Mouse (Mus musculus) kidney, adult 2 months (tissue): ENCODE results near the gene Iqck. TPM values are rescaled to one million over a fixed set of nuclear protein-coding genes. Genes with fewer than 3 reads are reported as not detected.

ENCODE experiments used
- DNase-seq: peaks from one replicate; pipeline ENCODE4 v3.0.0; 2021
- H3K27ac ChIP-seq: fragments of 200-500 bp; 2 replicates; pipeline ENCODE4 v1.5.1; 2012; ENCODE audit warnings: low read depth, low read length, control low read depth, inconsistent platforms; ENCODE audit not compliant: insufficient read depth
- H3K27me3 ChIP-seq: fragments of 200-500 bp; replicated peaks from 2 replicates; pipeline ENCODE4 v1.6.1; 2012; ENCODE audit warnings: mild to moderate bottlenecking, moderate library complexity, low read length, inconsistent platforms; ENCODE audit not compliant: control insufficient read depth, insufficient read depth
- H3K36me3 ChIP-seq: fragments of 200-500 bp; 2 replicates; pipeline ENCODE4 v1.6.1; 2012; ENCODE audit warnings: mild to moderate bottlenecking, moderate library complexity, low read length, inconsistent platforms; ENCODE audit not compliant: control insufficient read depth, insufficient read depth
- H3K4me1 ChIP-seq: fragments of 200-500 bp; 2 replicates; pipeline ENCODE4 v1.6.1; 2011; ENCODE audit warnings: low read length; ENCODE audit not compliant: control insufficient read depth, insufficient read depth
- H3K4me3 ChIP-seq: fragments of 200-500 bp; 2 replicates; pipeline ENCODE4 v1.5.1; 2011; ENCODE audit warnings: mild to moderate bottlenecking, low read depth, low read length, control low read depth; ENCODE audit not compliant: insufficient read depth
- CTCF ChIP-seq: fragments of 200-500 bp; conservative IDR thresholded peaks from 2 replicates; pipeline ENCODE4 v1.5.1; 2011; ENCODE audit warnings: low read depth, mild to moderate bottlenecking, control low read depth, low read length, moderate library complexity, mixed read lengths; ENCODE audit not compliant: insufficient read depth, insufficient read length
- POLR2A ChIP-seq: fragments of 200-500 bp; IDR thresholded peaks from one replicate; pipeline ENCODE4 v1.6.1; 2011; ENCODE audit warnings: low read depth, low read length, control low read depth
- WGBS: fragments of 180-500 bp; shearing (Covaris S2); methylation state at CpG from one replicate; pipeline ENCODE4 v1.1.7; 2018; 5-methylcytosine and 5-hydroxymethylcytosine counted together
- polyA plus RNA-seq: library from polyadenylated mRNA; depleted of rRNA; stranded (reverse); fragments of >200 nt; gene quantifications from 2 replicates; pipeline ENCODE4 v1.2.3, GENCODE M21; 2012; rRNA removed

Gene Iqck
- polyA plus RNA-seq, result 1.6 and 2.0 TPM in 2 replicates

GRCm38 (mm10) chr7:118855171-118855876 lies at the start of gene Iqck:
TSS of gene Iqck (plus strand) at chr7:118855752.
- peak within 1 kb of the TSS; percentile 41 for H3K27ac ChIP-seq

GRCm38 (mm10) chr7:118806631-118807411 lies 48.7 kb upstream of the Iqck start:
- 78% methylated on average over 16 of the region's 16 CpGs for WGBS
- Histone ChIP-seq H3K27ac (no peak overlapping the region), H3K4me3 (no peak overlapping the region), H3K27me3 (no peaks in the 10 kb centered on the region), H3K36me3 (peaks cover 2% of the 10 kb centered on the region), H3K4me1 (no peaks in the 10 kb centered on the region)
- DNase-seq, result no peak
- TF ChIP-seq POLR2A (no peak), CTCF (no peak)

More at GRCm38 (mm10) chr7:118855171-118855876, at the start of gene Iqck:
- under 1% methylated on average over 57 of the region's 57 CpGs for WGBS
- Histone ChIP-seq H3K4me1 (peaks cover 4% of the 10 kb centered on the region; the same call in 1 of the 2 replicates), H3K36me3 (no peaks in the 10 kb centered on the region), H3K4me3 (peak within 1 kb of the TSS; percentile 77), H3K27me3 (no peaks in the 10 kb centered on the region)
- TF ChIP-seq CTCF, result 0 out of 2 replicates have a peak, but pooled peaks have one; percentile 2
- peak; percentile 45 for TF ChIP-seq POLR2A
- peak; percentile 93 for DNase-seq

- H3K4me1 ChIP-seq, result no peaks in the 10 kb centered on the region
- H3K27ac ChIP-seq, result no peak overlapping the region
- 57% methylated on average over 8 of the region's 8 CpGs for WGBS
- H3K36me3 ChIP-seq, result peaks cover 2% of the 10 kb centered on the region
- no peaks in the 10 kb centered on the region for H3K27me3 ChIP-seq
- no peak overlapping the region for H3K4me3 ChIP-seq
- peak; percentile 53 for DNase-seq
- TF ChIP-seq CTCF, result no peak
- TF ChIP-seq POLR2A, result no peak
Observed at GRCm38 (mm10) chr7:118807899-118808298, 47.7 kb upstream of the Iqck start.

- DNase-seq, result peak; percentile 74
- H3K27me3 ChIP-seq, result no peaks in the 10 kb centered on the region
- WGBS, result 67% methylated on average over 12 of the region's 12 CpGs
- no peaks in the 10 kb centered on the region; the same call in 1 of the 2 replicates for H3K36me3 ChIP-seq
- H3K4me3 ChIP-seq, result no peak overlapping the region
- H3K4me1 ChIP-seq, result peaks cover 3% of the 10 kb centered on the region; the same call in 1 of the 2 replicates
- TF ChIP-seq POLR2A (no peak), CTCF (no peak)
- H3K27ac ChIP-seq, result no peak overlapping the region
Observed at GRCm38 (mm10) chr7:118811407-118812106, 44.0 kb upstream of the Iqck start.

- Histone ChIP-seq H3K27me3 (no peaks in the 10 kb centered on the region), H3K4me3 (no peak overlapping the region), H3K36me3 (no peaks in the 10 kb centered on the region; the same call in 1 of the 2 replicates), H3K27ac (no peak overlapping the region), H3K4me1 (peaks cover 3% of the 10 kb centered on the region; the same call in 1 of the 2 replicates)
- WGBS, result 94% methylated on average over 4 of the region's 4 CpGs
- no peak for TF ChIP-seq CTCF
- TF ChIP-seq POLR2A, result no peak
- DNase-seq, result no peak
Observed at GRCm38 (mm10) chr7:118813592-118813991, 42.0 kb upstream of the Iqck start.

GRCm38 (mm10) chr7:118816275-118816674 lies 39.3 kb upstream of the Iqck start:
- DNase-seq, result peak; percentile 82
- no peak for TF ChIP-seq CTCF
- no peak for TF ChIP-seq POLR2A
- Histone ChIP-seq H3K4me3 (no peak overlapping the region), H3K27ac (no peak overlapping the region), H3K27me3 (no peaks in the 10 kb centered on the region), H3K4me1 (peaks cover 3% of the 10 kb centered on the region; the same call in 1 of the 2 replicates), H3K36me3 (no peaks in the 10 kb centered on the region; the same call in 1 of the 2 replicates)
- 72% methylated on average over 3 of the region's 3 CpGs for WGBS

- Histone ChIP-seq H3K27ac (no peak overlapping the region), H3K4me1 (peaks cover 3% of the 10 kb centered on the region; the same call in 1 of the 2 replicates), H3K27me3 (no peaks in the 10 kb centered on the region), H3K4me3 (no peak overlapping the region), H3K36me3 (no peaks in the 10 kb centered on the region)
- 84% methylated on average over 7 of the region's 7 CpGs for WGBS
- no peak for TF ChIP-seq CTCF
- DNase-seq, result no peak
Observed at GRCm38 (mm10) chr7:118817741-118818140, 37.8 kb upstream of the Iqck start.
